Mouse (Mus musculus): ENCODE data around the gene Wnk2. TPM values are rescaled to one million over a fixed set of nuclear protein-coding genes. Genes with fewer than 3 reads are reported as not detected.

Wnk2 gene
- polyA plus RNA-seq, 1 experiment from 2014 or later: 5.1 TPM

GRCm38 (mm10) chr13:49190876-49191672, 43.3 kb upstream of the Wnk2 start:
- H3K9me3 ChIP-seq (ENCODE audit: control insufficient read depth, low read length): no peaks in the 10 kb centered on the region
- no peak overlapping the region for H3K9ac ChIP-seq (ENCODE audit: low read length)
- H3K27ac ChIP-seq (ENCODE audit: low read depth): no peak overlapping the region
- H3K4me2 ChIP-seq (ENCODE audit: low read length): no peak overlapping the region
- H3K27me3 ChIP-seq (replicated peaks; ENCODE audit: control insufficient read depth, insufficient read depth, low read length): no peaks in the 10 kb centered on the region
- peaks cover 5% of the 10 kb centered on the region; the same call in 1 of the 2 replicates for H3K36me3 ChIP-seq (ENCODE audit: control insufficient read depth, insufficient read depth, low read length)
- no peak for DNase-seq (ENCODE audit: low spot score)
- 70% methylated on average over 7 of the region's 7 CpGs for WGBS
- no peak overlapping the region for H3K4me3 ChIP-seq (ENCODE audit: low read depth, low read length)
- no peak for ATAC-seq (replicated peaks; ENCODE audit: low FRiP score, low TSS enrichment, low read depth)
- H3K4me1 ChIP-seq (replicated peaks; ENCODE audit: control insufficient read depth, insufficient read depth, low read length): peaks cover 31% of the 10 kb centered on the region

- H3K27ac ChIP-seq (ENCODE audit: low read depth): no peak overlapping the region
Measured at GRCm38 (mm10) chr13:49189970-49190870, 42.4 kb upstream of the Wnk2 start.

GRCm38 (mm10) chr13:49188966-49189360, 41.1 kb upstream of the Wnk2 start:
- H3K4me1 ChIP-seq (replicated peaks; ENCODE audit: control insufficient read depth, insufficient read depth, low read length): peaks cover 31% of the 10 kb centered on the region

More at GRCm38 (mm10) chr13:49189970-49190870, 42.4 kb upstream of the Wnk2 start:
- no peak for DNase-seq (ENCODE audit: low spot score)
- Histone ChIP-seq H3K4me2 (ENCODE audit: low read length) (no peak overlapping the region), H3K4me3 (ENCODE audit: low read depth, low read length) (no peak overlapping the region), H3K36me3 (ENCODE audit: control insufficient read depth, insufficient read depth, low read length) (no peaks in the 10 kb centered on the region), H3K9me3 (ENCODE audit: control insufficient read depth, low read length) (no peaks in the 10 kb centered on the region), H3K4me1 (replicated peaks; ENCODE audit: control insufficient read depth, insufficient read depth, low read length) (peaks cover 31% of the 10 kb centered on the region), H3K9ac (ENCODE audit: low read length) (no peak overlapping the region), H3K27me3 (replicated peaks; ENCODE audit: control insufficient read depth, insufficient read depth, low read length) (no peaks in the 10 kb centered on the region)
- no peak for ATAC-seq (replicated peaks; ENCODE audit: low FRiP score, low TSS enrichment, low read depth)
- 62% methylated on average over 12 of the region's 12 CpGs for WGBS

GRCm38 (mm10) chr13:49188219-49188965, 40.6 kb upstream of the Wnk2 start:
- ATAC-seq (replicated peaks; ENCODE audit: low FRiP score, low TSS enrichment, low read depth): peak; percentile 4; the same call in 1 of the 2 replicates
- Histone ChIP-seq H3K27me3 (replicated peaks; ENCODE audit: control insufficient read depth, insufficient read depth, low read length) (no peaks in the 10 kb centered on the region), H3K36me3 (ENCODE audit: control insufficient read depth, insufficient read depth, low read length) (no peaks in the 10 kb centered on the region), H3K4me1 (replicated peaks; ENCODE audit: control insufficient read depth, insufficient read depth, low read length) (peaks cover 33% of the 10 kb centered on the region), H3K9ac (ENCODE audit: low read length) (peak overlapping the region; percentile 65; the same call in 1 of the 2 replicates), H3K27ac (ENCODE audit: low read depth) (no peak overlapping the region), H3K4me3 (ENCODE audit: low read depth, low read length) (peak overlapping the region; percentile 81), H3K9me3 (ENCODE audit: control insufficient read depth, low read length) (0 out of 2 replicates have a peak, but pooled peaks cover 3% of the 10 kb centered on the region), H3K4me2 (ENCODE audit: low read length) (peak overlapping the region; percentile 99)
- no peak for DNase-seq (ENCODE audit: low spot score)
- WGBS: 28% methylated on average over 15 of the region's 15 CpGs

More at GRCm38 (mm10) chr13:49188966-49189360, 41.1 kb upstream of the Wnk2 start:
- 77% methylated on average over 2 of the region's 2 CpGs for WGBS
- H3K4me2 ChIP-seq (ENCODE audit: low read length): no peak overlapping the region
- no peaks in the 10 kb centered on the region for H3K36me3 ChIP-seq (ENCODE audit: control insufficient read depth, insufficient read depth, low read length)
- 0 out of 2 replicates have a peak, but pooled peaks cover 3% of the 10 kb centered on the region for H3K9me3 ChIP-seq (ENCODE audit: control insufficient read depth, low read length)
- H3K27ac ChIP-seq (ENCODE audit: low read depth): no peak overlapping the region
- no peak overlapping the region for H3K4me3 ChIP-seq (ENCODE audit: low read depth, low read length)
- no peaks in the 10 kb centered on the region for H3K27me3 ChIP-seq (replicated peaks; ENCODE audit: control insufficient read depth, insufficient read depth, low read length)
- no peak overlapping the region for H3K9ac ChIP-seq (ENCODE audit: low read length)
- DNase-seq (ENCODE audit: low spot score) (no peak), ATAC-seq (replicated peaks; ENCODE audit: low FRiP score, low TSS enrichment, low read depth) (no peak)

- WGBS: under 1% methylated on average over 84 of the region's 87 CpGs
- H3K9ac ChIP-seq (ENCODE audit: low read length): peak within 1 kb of the TSS; percentile 65
Measured at GRCm38 (mm10) chr13:49187288-49188218, 39.7 kb upstream of the Wnk2 start, which contains the start of gene Ninj1. Gene Ninj1 (plus strand): TSS chr13:49187485.

GRCm38 (mm10) chr13:49186798-49187287, 39.0 kb upstream of the Wnk2 start:
- Histone ChIP-seq H3K9ac (ENCODE audit: low read length) (peak overlapping the region; percentile 65), H3K4me2 (ENCODE audit: low read length) (peak overlapping the region; percentile 99), H3K4me3 (ENCODE audit: low read depth, low read length) (peak overlapping the region; percentile 81), H3K36me3 (ENCODE audit: control insufficient read depth, insufficient read depth, low read length) (no peaks in the 10 kb centered on the region), H3K9me3 (ENCODE audit: control insufficient read depth, low read length) (0 out of 2 replicates have a peak, but pooled peaks cover 3% of the 10 kb centered on the region), H3K27me3 (replicated peaks; ENCODE audit: control insufficient read depth, insufficient read depth, low read length) (no peaks in the 10 kb centered on the region), H3K4me1 (replicated peaks; ENCODE audit: control insufficient read depth, insufficient read depth, low read length) (peaks cover 33% of the 10 kb centered on the region), H3K27ac (ENCODE audit: low read depth) (peak overlapping the region; percentile 73)
- no peak for DNase-seq (ENCODE audit: low spot score)
- 23% methylated on average over 11 of the region's 11 CpGs for WGBS
- peak; percentile 53 for ATAC-seq (replicated peaks; ENCODE audit: low FRiP score, low TSS enrichment, low read depth)

More at GRCm38 (mm10) chr13:49187288-49188218, 39.7 kb upstream of the Wnk2 start, which contains the start of gene Ninj1:
- ATAC-seq (replicated peaks; ENCODE audit: low FRiP score, low TSS enrichment, low read depth): peak; percentile 91
- peak; percentile 86 for DNase-seq (ENCODE audit: low spot score)
- 0 out of 2 replicates have a peak, but pooled peaks cover 3% of the 10 kb centered on the region for H3K9me3 ChIP-seq (ENCODE audit: control insufficient read depth, low read length)
- H3K27me3 ChIP-seq (replicated peaks; ENCODE audit: control insufficient read depth, insufficient read depth, low read length): no peaks in the 10 kb centered on the region
- no peaks in the 10 kb centered on the region for H3K36me3 ChIP-seq (ENCODE audit: control insufficient read depth, insufficient read depth, low read length)
- H3K4me2 ChIP-seq (ENCODE audit: low read length): peak within 1 kb of the TSS; percentile 99
- peak within 1 kb of the TSS; percentile 73 for H3K27ac ChIP-seq (ENCODE audit: low read depth)
- peak within 1 kb of the TSS; percentile 81 for H3K4me3 ChIP-seq (ENCODE audit: low read depth, low read length)
- peaks cover 34% of the 10 kb centered on the region for H3K4me1 ChIP-seq (replicated peaks; ENCODE audit: control insufficient read depth, insufficient read depth, low read length)

- no peak for DNase-seq (ENCODE audit: low spot score)
- Histone ChIP-seq H3K4me3 (ENCODE audit: low read depth, low read length) (no peak overlapping the region), H3K9me3 (ENCODE audit: control insufficient read depth, low read length) (0 out of 2 replicates have a peak, but pooled peaks cover 3% of the 10 kb centered on the region), H3K4me1 (replicated peaks; ENCODE audit: control insufficient read depth, insufficient read depth, low read length) (peaks cover 15% of the 10 kb centered on the region), H3K9ac (ENCODE audit: low read length) (no peak overlapping the region), H3K27ac (ENCODE audit: low read depth) (peak overlapping the region; percentile 27; the same call in 1 of the 2 replicates), H3K36me3 (ENCODE audit: control insufficient read depth, insufficient read depth, low read length) (no peaks in the 10 kb centered on the region), H3K27me3 (replicated peaks; ENCODE audit: control insufficient read depth, insufficient read depth, low read length) (no peaks in the 10 kb centered on the region), H3K4me2 (ENCODE audit: low read length) (no peak overlapping the region)
- ATAC-seq (replicated peaks; ENCODE audit: low FRiP score, low TSS enrichment, low read depth): no peak
- 40% methylated on average over 5 of the region's 5 CpGs for WGBS
Measured at GRCm38 (mm10) chr13:49183646-49184045, 35.8 kb upstream of the Wnk2 start.
